Mouse (Mus musculus): ENCODE measurements around the gene Ppm1j.
A peak's percentile ranks its signal among the peaks of the same experiment; 100 is the strongest.

Gene Ppm1j

GRCm38 (mm10) chr3:104783971-104784500 is 3.2 kb downstream of the Ppm1j start:
- DNase-seq (ENCODE audit: low read depth in 1 of 2, low spot score in 2 of 2): no peak

- no peak for DNase-seq (ENCODE audit: low read depth in 1 of 2, low spot score in 2 of 2)
Observed at GRCm38 (mm10) chr3:104785284-104785683, 4.4 kb downstream of the Ppm1j start.

- no peak for DNase-seq (ENCODE audit: low read depth in 1 of 2, low spot score in 2 of 2)
Observed at GRCm38 (mm10) chr3:104788075-104788474, 7.2 kb downstream of the Ppm1j start, which contains the start of gene Rhoc. TSS of gene Rhoc (plus strand) at chr3:104788375.

- no peak for DNase-seq (ENCODE audit: low read depth in 1 of 2, low spot score in 2 of 2)
Observed at GRCm38 (mm10) chr3:104788561-104789311, 7.9 kb downstream of the Ppm1j start.

- no peak for DNase-seq (ENCODE audit: low read depth in 1 of 2, low spot score in 2 of 2)
Observed at GRCm38 (mm10) chr3:104789312-104789605, 8.4 kb downstream of the Ppm1j start.

- no peak for DNase-seq (ENCODE audit: low read depth in 1 of 2, low spot score in 2 of 2)
Observed at GRCm38 (mm10) chr3:104789822-104790221, 9.0 kb downstream of the Ppm1j start.

- no peak for DNase-seq (ENCODE audit: low read depth in 1 of 2, low spot score in 2 of 2)
Observed at GRCm38 (mm10) chr3:104790401-104790937, 9.6 kb downstream of the Ppm1j start.

GRCm38 (mm10) chr3:104791017-104791416 is 10.2 kb downstream of the Ppm1j start:
- no peak for DNase-seq (ENCODE audit: low read depth in 1 of 2, low spot score in 2 of 2)

- no peak for DNase-seq (ENCODE audit: low read depth in 1 of 2, low spot score in 2 of 2)
Observed at GRCm38 (mm10) chr3:104791671-104792070, 10.8 kb downstream of the Ppm1j start.

- DNase-seq (ENCODE audit: low read depth in 1 of 2, low spot score in 2 of 2): no peak
Observed at GRCm38 (mm10) chr3:104792360-104793270, 11.8 kb downstream of the Ppm1j start.

- peak in 1 of 2 experiments; percentile 43 for DNase-seq (ENCODE audit: low read depth in 1 of 2, low spot score in 2 of 2)
Observed at GRCm38 (mm10) chr3:104793871-104794828, 13.3 kb downstream of the Ppm1j start.

- no peak for DNase-seq (ENCODE audit: low read depth in 1 of 2, low spot score in 2 of 2)
Observed at GRCm38 (mm10) chr3:104794953-104795470, 14.2 kb downstream of the Ppm1j start.

- DNase-seq (ENCODE audit: low read depth in 1 of 2, low spot score in 2 of 2): no peak
Observed at GRCm38 (mm10) chr3:104795661-104796340, 14.9 kb downstream of the Ppm1j start.

- no peak for DNase-seq (ENCODE audit: low read depth in 1 of 2, low spot score in 2 of 2)
Observed at GRCm38 (mm10) chr3:104796430-104797082, 15.7 kb downstream of the Ppm1j start.

- no peak for DNase-seq (ENCODE audit: low read depth in 1 of 2, low spot score in 2 of 2)
Observed at GRCm38 (mm10) chr3:104800681-104801080, 19.8 kb downstream of the Ppm1j start.

GRCm38 (mm10) chr3:104801481-104801880 is 20.6 kb downstream of the Ppm1j start:
- DNase-seq (ENCODE audit: low read depth in 1 of 2, low spot score in 2 of 2): no peak

GRCm38 (mm10) chr3:104804312-104804711 is 23.5 kb downstream of the Ppm1j start:
- DNase-seq (ENCODE audit: low read depth in 1 of 2, low spot score in 2 of 2): no peak

GRCm38 (mm10) chr3:104805539-104805938 is 24.7 kb downstream of the Ppm1j start:
- DNase-seq (ENCODE audit: low read depth in 1 of 2, low spot score in 2 of 2): no peak

GRCm38 (mm10) chr3:104811752-104812151 is 30.9 kb downstream of the Ppm1j start:
- DNase-seq (ENCODE audit: low read depth in 1 of 2, low spot score in 2 of 2): no peak
